Mouse (Mus musculus) MEL (cell line): ENCODE results near the gene Negr1. TPM values are rescaled to one million over a fixed set of nuclear protein-coding genes. Genes with fewer than 3 reads are reported as not detected.

ENCODE experiments used
- DNase-seq: peaks from one replicate; pipeline ENCODE4 v3.0.0; 2011; ENCODE audit warnings: low read depth, low spot score
- H3K27ac ChIP-seq: 2 replicates; pipeline ENCODE4 v1.5.1; 2012; ENCODE audit warnings: low read depth, mild to moderate bottlenecking, control low read depth, low read length, moderate library complexity; ENCODE audit not compliant: control insufficient read depth
- H3K27me3 ChIP-seq, 2 experiments: fragments of 150-350 bp in 1 of 2; sonication (generic) in 1 of 2; 2 replicates each; pipeline ENCODE4 v1.6.1; 2012; ENCODE audit warnings: low read length in 2 of 2, mild to moderate bottlenecking in 2 of 2, improper control_type of control experiment in 1 of 2, moderate library complexity in 1 of 2; ENCODE audit not compliant: insufficient read depth in 2 of 2, control insufficient read depth in 1 of 2
- H3K36me3 ChIP-seq, 2 experiments: 2 replicates each; pipeline ENCODE4 v1.6.1; 2012 to 2014; ENCODE audit warnings: low read length in 2 of 2, improper control_type of control experiment in 1 of 2, inconsistent platforms in 1 of 2, mild to moderate bottlenecking in 1 of 2; ENCODE audit not compliant: insufficient read depth in 2 of 2, control insufficient read depth in 1 of 2
- H3K4me1 ChIP-seq, 2 experiments: fragments of 150-350 bp in 1 of 2; sonication (generic) in 1 of 2; 2 replicates each; pipeline ENCODE4 v1.6.1; 2012; ENCODE audit warnings: low read length in 2 of 2, improper control_type of control experiment in 1 of 2, mild to moderate bottlenecking in 1 of 2; ENCODE audit not compliant: insufficient read depth in 2 of 2, control insufficient read depth in 1 of 2
- H3K4me3 ChIP-seq, 2 experiments: fragments of 150-350 bp in 1 of 2; sonication (generic) in 1 of 2; 2 replicates each; pipeline ENCODE4 v1.5.1; 2012; ENCODE audit warnings: low read depth in 2 of 2, low read length in 2 of 2, mild to moderate bottlenecking in 2 of 2, moderate library complexity in 2 of 2, control low read depth in 1 of 2, improper control_type of control experiment in 1 of 2; ENCODE audit not compliant: control insufficient read depth in 1 of 2, insufficient read depth in 1 of 2
- H3K79me2 ChIP-seq: 2 replicates; pipeline ENCODE4 v1.6.1; 2012; ENCODE audit warnings: mild to moderate bottlenecking, low read length, moderate library complexity; ENCODE audit not compliant: control insufficient read depth, poor library complexity, insufficient read depth
- H3K9ac ChIP-seq: 2 replicates; pipeline ENCODE4 v1.6.1; 2012; ENCODE audit warnings: low read depth, mild to moderate bottlenecking, control low read depth, low read length, moderate library complexity; ENCODE audit not compliant: control insufficient read depth, poor library complexity, severe bottlenecking
- H3K9me3 ChIP-seq: fragments of 150-350 bp; sonication (generic); replicated peaks from 2 replicates; pipeline ENCODE4 v1.6.1; 2012; ENCODE audit warnings: mild to moderate bottlenecking, low read length, improper control_type of control experiment, moderate library complexity; ENCODE audit not compliant: insufficient read depth
- CHD1 ChIP-seq: IDR thresholded peaks from 2 replicates; pipeline ENCODE4 v1.6.1; 2012; ENCODE audit warnings: low read depth, mild to moderate bottlenecking, inconsistent platforms, low read length, improper control_type of control experiment
- CHD2 ChIP-seq: IDR thresholded peaks from 2 replicates; pipeline ENCODE4 v1.6.1; 2011; ENCODE audit warnings: low read length, improper control_type of control experiment
- CTCF ChIP-seq, 3 experiments: IDR thresholded peaks in 2 of 3; conservative IDR thresholded peaks in 1 of 3; 2 replicates each; pipeline ENCODE4 v1.5.1; 2011 to 2012; ENCODE audit warnings: low read length in 3 of 3, low read depth in 2 of 3, mild to moderate bottlenecking in 2 of 3, improper control_type of control experiment in 1 of 3, inconsistent platforms in 1 of 3, mixed read lengths in 1 of 3, moderate library complexity in 1 of 3; ENCODE audit not compliant: control insufficient read depth in 1 of 3, insufficient read depth in 1 of 3, poor library complexity in 1 of 3, severe bottlenecking in 1 of 3
- ELF1 ChIP-seq: IDR thresholded peaks from 2 replicates; pipeline ENCODE4 v1.6.1; 2014; ENCODE audit warnings: low read depth, mild to moderate bottlenecking, inconsistent platforms, low read length, improper control_type of control experiment, moderate library complexity
- EP300 ChIP-seq, 2 experiments: IDR thresholded peaks; 2 replicates each; pipeline ENCODE4 v1.6.1; 2011; ENCODE audit warnings: improper control_type of control experiment in 2 of 2, low read length in 2 of 2, low read depth in 1 of 2, mild to moderate bottlenecking in 1 of 2
- GATA1 ChIP-seq: IDR thresholded peaks from 2 replicates; pipeline ENCODE4 v1.6.1; 2011; ENCODE audit warnings: low read depth, low read length, improper control_type of control experiment
- HCFC1 ChIP-seq: IDR thresholded peaks from 2 replicates; pipeline ENCODE4 v1.6.1; 2012; ENCODE audit warnings: low read depth, mild to moderate bottlenecking, inconsistent platforms, low read length, improper control_type of control experiment, moderate library complexity
- MAFK ChIP-seq: IDR thresholded peaks from 2 replicates; pipeline ENCODE4 v1.6.1; 2011; ENCODE audit warnings: low read depth, mild to moderate bottlenecking, low read length, improper control_type of control experiment, borderline replicate concordance
- MAX ChIP-seq: IDR thresholded peaks from 2 replicates; pipeline ENCODE4 v1.6.1; 2011; ENCODE audit warnings: low read length, improper control_type of control experiment
- MEF2A ChIP-seq: IDR thresholded peaks from 2 replicates; pipeline ENCODE4 v1.6.1; 2014; ENCODE audit warnings: low read depth, mild to moderate bottlenecking, inconsistent platforms, low read length, improper control_type of control experiment; ENCODE audit not compliant: poor library complexity, insufficient replicate concordance, severe bottlenecking; ENCODE audit errors: extremely low read depth
- MXI1 ChIP-seq: IDR thresholded peaks from 2 replicates; pipeline ENCODE4 v1.6.1; 2011; ENCODE audit warnings: mild to moderate bottlenecking, low read depth, low read length, improper control_type of control experiment
- NRF1 ChIP-seq: IDR thresholded peaks from 2 replicates; pipeline ENCODE4 v1.6.1; 2014; ENCODE audit warnings: low read depth, mild to moderate bottlenecking, inconsistent platforms, low read length, improper control_type of control experiment, moderate library complexity; ENCODE audit not compliant: poor library complexity, insufficient read depth, severe bottlenecking
- POLR2A ChIP-seq, 2 experiments: IDR thresholded peaks; 2 replicates each; pipeline ENCODE4 v1.6.1; 2011 to 2012; ENCODE audit warnings: low read length in 2 of 2, mild to moderate bottlenecking in 2 of 2, control low read depth in 1 of 2, improper control_type of control experiment in 1 of 2, low read depth in 1 of 2, moderate library complexity in 1 of 2; ENCODE audit not compliant: control insufficient read depth in 1 of 2, insufficient read depth in 1 of 2, poor library complexity in 1 of 2
- SIN3A ChIP-seq: IDR thresholded peaks from 2 replicates; pipeline ENCODE4 v1.6.1; 2012; ENCODE audit warnings: low read length, improper control_type of control experiment, inconsistent platforms
- USF1 ChIP-seq: IDR thresholded peaks from 2 replicates; pipeline ENCODE4 v1.6.1; 2014; ENCODE audit warnings: low read depth, mild to moderate bottlenecking, inconsistent platforms, low read length, improper control_type of control experiment, moderate library complexity
- ZKSCAN1 ChIP-seq: IDR thresholded peaks from 2 replicates; pipeline ENCODE4 v1.6.1; 2012; ENCODE audit warnings: low read depth, mild to moderate bottlenecking, inconsistent platforms, low read length, improper control_type of control experiment, moderate library complexity
- ZMIZ1 ChIP-seq: IDR thresholded peaks from 2 replicates; pipeline ENCODE4 v1.6.1; 2012; ENCODE audit warnings: low read depth, mild to moderate bottlenecking, inconsistent platforms, low read length, improper control_type of control experiment, moderate library complexity
- ZNF384 ChIP-seq: IDR thresholded peaks from 2 replicates; pipeline ENCODE4 v1.6.1; 2012; ENCODE audit warnings: low read depth, mild to moderate bottlenecking, inconsistent platforms, low read length, improper control_type of control experiment
- polyA plus RNA-seq, 2 experiments: library from polyadenylated mRNA; stranded (reverse) in 1 of 2; unstranded in 1 of 2; fragments of >175 nt in 1 of 2; fragments of >200 nt in 1 of 2; gene quantifications; 2 replicates each; pipeline versions ENCODE4 v1.2.1 to v1.2.4; 2012; ENCODE audit warnings: low replicate concordance in 2 of 2, low read depth in 1 of 2; ENCODE audit not compliant: insufficient read length in 2 of 2, insufficient read depth in 1 of 2, missing spikeins in 1 of 2
- total RNA-seq: library from RNA; depleted of rRNA; stranded (reverse); fragments of 300-350 nt; gene quantifications from 2 replicates; pipeline ENCODE4 v1.2.3, GENCODE M21; 2012

Gene Negr1
- total and polyA plus RNA-seq, 3 experiments = not detected

- DNase-seq = no peak
- Histone ChIP-seq H3K27me3 (no peaks in the 10 kb centered on the region), H3K27ac (no peak overlapping the region), H3K4me1 (no peaks in the 10 kb centered on the region), H3K4me3 (no peak overlapping the region), H3K36me3 (no peaks in the 10 kb centered on the region), H3K9ac (no peak overlapping the region), H3K9me3 (no peaks in the 10 kb centered on the region), H3K79me2 (no peaks in the 10 kb centered on the region)
- TF ChIP-seq MAX (no peak), HCFC1 (no peak), ZMIZ1 (no peak), CHD1 (no peak), GATA1 (no peak), SIN3A (no peak), ELF1 (no peak)
Observed at GRCm38 (mm10) chr3:157164840-157165595, 603.4 kb downstream of the Negr1 start.

- H3K9me3 ChIP-seq = no peaks in the 10 kb centered on the region
- H3K27ac ChIP-seq = no peak overlapping the region
- H3K4me1 ChIP-seq = no peaks in the 10 kb centered on the region
- H3K27me3 ChIP-seq = no peaks in the 10 kb centered on the region
- H3K9ac ChIP-seq = no peak overlapping the region
- no peak overlapping the region for H3K4me3 ChIP-seq
- DNase-seq = no peak
- no peak for TF ChIP-seq MXI1
- no peak for TF ChIP-seq CHD1
- no peak for TF ChIP-seq SIN3A
- no peak for TF ChIP-seq POLR2A (IDR thresholded peaks at IDR 0.05; ENCODE audit: control insufficient read depth in 1 of 2, insufficient read depth in 1 of 2, low read depth in 1 of 2, low read length in 2 of 2, poor library complexity in 1 of 2)
- TF ChIP-seq USF1 = no peak
- no peak for TF ChIP-seq HCFC1
- no peak for TF ChIP-seq CTCF (IDR thresholded peaks at IDR 0.05 in 2 of 3, conservative IDR thresholded peaks at IDR 0.05 in 1 of 3; ENCODE audit: control insufficient read depth in 1 of 3, insufficient read depth in 1 of 3, low read depth in 2 of 3, low read length in 3 of 3, poor library complexity in 1 of 3, severe bottlenecking in 1 of 3)
- no peak for TF ChIP-seq MAFK
- no peak for TF ChIP-seq ZMIZ1
- TF ChIP-seq EP300 (IDR thresholded peaks at IDR 0.05; ENCODE audit: low read depth in 1 of 2, low read length in 2 of 2) = no peak
- no peak for TF ChIP-seq CHD2
- no peak for TF ChIP-seq NRF1
- TF ChIP-seq MEF2A = no peak
- TF ChIP-seq ZKSCAN1 = no peak
- no peak for TF ChIP-seq ZNF384
- no peaks in the 10 kb centered on the region for H3K79me2 ChIP-seq
- no peaks in the 10 kb centered on the region for H3K36me3 ChIP-seq
Observed at GRCm38 (mm10) chr3:157181975-157182374, 620.4 kb downstream of the Negr1 start.
